Mouse (Mus musculus): ENCODE data around the gene Gramd1a. TPM values are rescaled to one million over a fixed set of nuclear protein-coding genes. Genes with fewer than 3 reads are reported as not detected.

The Gramd1a gene
- polyA plus RNA-seq, 1 experiment from 2014 or later, result 86.9 TPM

Other genes starting within 250 kb of the Gramd1a start
- 0.21 and 0.27 TPM in 2 replicates for gene Mag, start 241.0 kb downstream of the Gramd1a start, polyA plus RNA-seq (2014; fragmentation: Nextera tagmentation; extraction: Ambion mirVana)
- not detected in 2 replicates for gene Hamp2, start 231.2 kb downstream of the Gramd1a start, polyA plus RNA-seq (2014; fragmentation: Nextera tagmentation; extraction: Ambion mirVana)
- gene Hamp, start 211.9 kb downstream of the Gramd1a start, polyA plus RNA-seq (2014; fragmentation: Nextera tagmentation; extraction: Ambion mirVana), result not detected in 2 replicates
- 25.5 and 29.7 TPM in 2 replicates for gene Usf2, start 199.1 kb downstream of the Gramd1a start, polyA plus RNA-seq (2014; fragmentation: Nextera tagmentation; extraction: Ambion mirVana)
- 25.7 and 27.5 TPM in 2 replicates for gene Lsr, start 182.4 kb downstream of the Gramd1a start, polyA plus RNA-seq (2014; fragmentation: Nextera tagmentation; extraction: Ambion mirVana)
- 0.81 and 1.2 TPM in 2 replicates for gene Fam187b, start 182.1 kb downstream of the Gramd1a start, polyA plus RNA-seq (2014; fragmentation: Nextera tagmentation; extraction: Ambion mirVana)
- gene Fxyd5, start 113.4 kb downstream of the Gramd1a start, polyA plus RNA-seq (2014; fragmentation: Nextera tagmentation; extraction: Ambion mirVana), result 10.8 and 11.5 TPM in 2 replicates
- 2.9 and 3.1 TPM in 2 replicates for gene Fxyd7, start 104.4 kb downstream of the Gramd1a start, polyA plus RNA-seq (2014; fragmentation: Nextera tagmentation; extraction: Ambion mirVana)
- 12.5 and 13.7 TPM in 2 replicates for gene Fxyd1, start 98.7 kb downstream of the Gramd1a start, polyA plus RNA-seq (2014; fragmentation: Nextera tagmentation; extraction: Ambion mirVana)
- gene Lgi4, start 96.6 kb downstream of the Gramd1a start, polyA plus RNA-seq (2014; fragmentation: Nextera tagmentation; extraction: Ambion mirVana), result 0.10 and 0.23 TPM in 2 replicates
- 12.9 and 17.5 TPM in 2 replicates for gene Fxyd3, start 79.2 kb downstream of the Gramd1a start, polyA plus RNA-seq (2014; fragmentation: Nextera tagmentation; extraction: Ambion mirVana)
- 2.2 and 2.3 TPM in 2 replicates for gene Hpn, start 40.6 kb downstream of the Gramd1a start, polyA plus RNA-seq (2014; fragmentation: Nextera tagmentation; extraction: Ambion mirVana)
- 0.51 and 1.0 TPM in 2 replicates for gene Scn1b, start 28.9 kb downstream of the Gramd1a start, polyA plus RNA-seq (2014; fragmentation: Nextera tagmentation; extraction: Ambion mirVana)
- not detected in 2 replicates for gene Scgb2b2, start 134.6 kb upstream of the Gramd1a start, polyA plus RNA-seq (2014; fragmentation: Nextera tagmentation; extraction: Ambion mirVana)
- not detected in 2 replicates for gene Scgb1b2, start 135.9 kb upstream of the Gramd1a start, polyA plus RNA-seq (2014; fragmentation: Nextera tagmentation; extraction: Ambion mirVana)
- gene Scgb2b3, start 206.2 kb upstream of the Gramd1a start, polyA plus RNA-seq (2014; fragmentation: Nextera tagmentation; extraction: Ambion mirVana), result not detected in 2 replicates
- gene Scgb1b3, start 219.7 kb upstream of the Gramd1a start, polyA plus RNA-seq (2014; fragmentation: Nextera tagmentation; extraction: Ambion mirVana), result not detected in 2 replicates